Mouse (Mus musculus) midbrain, embryonic 14.5 days (tissue): Measurements from ENCODE around the gene Saa2. TPM values are rescaled to one million over a fixed set of nuclear protein-coding genes. Genes with fewer than 3 reads are reported as not detected.
A peak's percentile ranks its signal among the peaks of the same experiment; 100 is the strongest.

ENCODE experiments used
- ATAC-seq: fragments of 200-750 bp; cut with Nextera tagmentation; 2 replicates; pipeline ENCODE4 v1.8.0; 2017; ENCODE audit warnings: moderate number of reproducible peaks, moderate library complexity; ENCODE audit not compliant: low FRiP score, low TSS enrichment
- DNase-seq: peaks from one replicate; pipeline ENCODE4 v3.0.0-alpha.2; 2015
- H3K27ac ChIP-seq: fragments of 300-500 bp; sonication (generic); replicated peaks from 2 replicates; pipeline ENCODE4 v1.5.1; 2014; ENCODE audit warnings: mild to moderate bottlenecking, low read depth, low read length, moderate library complexity
- H3K27me3 ChIP-seq: fragments of 300-500 bp; sonication (generic); 2 replicates; pipeline ENCODE4 v1.6.1; 2014; ENCODE audit warnings: low read length, control low read depth, mixed read lengths; ENCODE audit not compliant: control insufficient read depth, insufficient read depth
- H3K36me3 ChIP-seq: fragments of 300-500 bp; sonication (generic); 2 replicates; pipeline ENCODE4 v1.6.1; 2014; ENCODE audit warnings: low read length, control low read depth; ENCODE audit not compliant: control insufficient read depth, insufficient read depth
- H3K4me1 ChIP-seq: fragments of 300-500 bp; sonication (generic); 2 replicates; pipeline ENCODE4 v1.6.1; 2014; ENCODE audit warnings: mild to moderate bottlenecking, antibody characterized with exemption, low read length, control low read depth; ENCODE audit not compliant: control insufficient read depth, insufficient read depth
- H3K4me2 ChIP-seq: fragments of 300-500 bp; sonication (generic); 2 replicates; pipeline ENCODE4 v1.6.1; 2014; ENCODE audit warnings: mild to moderate bottlenecking, low read length, moderate library complexity
- H3K4me3 ChIP-seq: fragments of 300-500 bp; sonication (generic); replicated peaks from 2 replicates; pipeline ENCODE4 v1.5.1; 2014; ENCODE audit warnings: low read depth, low read length
- H3K9ac ChIP-seq: fragments of 300-500 bp; sonication (generic); replicated peaks from 2 replicates; pipeline ENCODE4 v1.6.1; 2014; ENCODE audit warnings: mild to moderate bottlenecking, low read length, moderate library complexity
- H3K9me3 ChIP-seq: fragments of 300-500 bp; sonication (generic); 2 replicates; pipeline ENCODE4 v1.6.1; 2016; ENCODE audit warnings: low read length, control low read depth, mixed read lengths; ENCODE audit not compliant: control insufficient read depth
- WGBS: fragments of 180-500 bp; shearing (Covaris S2); extraction: QIAGEN DNeasy Blood & Tissue Kit; methylation state at CpG from one replicate; pipeline ENCODE4 v1.1.7; 2014; 5-methylcytosine and 5-hydroxymethylcytosine counted together
- polyA plus RNA-seq: library from polyadenylated mRNA; unstranded; fragments of >200 nt; fragmentation: Nextera tagmentation; extraction: Ambion mirVana; gene quantifications from 2 replicates; pipeline ENCODE4 v1.2.1, GENCODE M21; 2014

Saa2 gene
- polyA plus RNA-seq, 1 experiment from 2014 or later, result not detected

- Histone ChIP-seq H3K27ac (no peak overlapping the region), H3K36me3 (no peaks in the 10 kb centered on the region), H3K4me3 (no peak overlapping the region), H3K4me1 (no peaks in the 10 kb centered on the region), H3K9ac (no peak overlapping the region), H3K4me2 (no peak overlapping the region), H3K9me3 (no peaks in the 10 kb centered on the region), H3K27me3 (no peaks in the 10 kb centered on the region)
- ATAC-seq (no peak), DNase-seq (no peak)
- 87% methylated on average over 3 of the region's 3 CpGs for WGBS
Observed at GRCm38 (mm10) chr7:46745816-46746215, 5.8 kb upstream of the Saa2 start.

GRCm38 (mm10) chr7:46746381-46746780 lies 5.2 kb upstream of the Saa2 start:
- no peak for ATAC-seq
- WGBS, result 95% methylated on average over 7 of the region's 7 CpGs

GRCm38 (mm10) chr7:46748459-46748858 lies 3.1 kb upstream of the Saa2 start:
- Histone ChIP-seq H3K27me3 (no peaks in the 10 kb centered on the region), H3K9ac (no peak overlapping the region), H3K4me1 (no peaks in the 10 kb centered on the region), H3K27ac (no peak overlapping the region), H3K4me2 (no peak overlapping the region), H3K4me3 (no peak overlapping the region), H3K9me3 (no peaks in the 10 kb centered on the region), H3K36me3 (no peaks in the 10 kb centered on the region)
- ATAC-seq (no peak), DNase-seq (peak; percentile 8)
- WGBS, result 24% methylated on average over 3 of the region's 3 CpGs

More at GRCm38 (mm10) chr7:46746381-46746780, 5.2 kb upstream of the Saa2 start:
- Histone ChIP-seq H3K4me2 (no peak overlapping the region), H3K27me3 (no peaks in the 10 kb centered on the region), H3K9me3 (no peaks in the 10 kb centered on the region), H3K4me3 (no peak overlapping the region), H3K9ac (no peak overlapping the region), H3K36me3 (no peaks in the 10 kb centered on the region), H3K4me1 (no peaks in the 10 kb centered on the region), H3K27ac (no peak overlapping the region)
- DNase-seq, result no peak

- H3K4me3 ChIP-seq, result no peak overlapping the region
- H3K27me3 ChIP-seq, result no peaks in the 10 kb centered on the region
- no peak for DNase-seq
- H3K27ac ChIP-seq, result no peak overlapping the region
- H3K4me1 ChIP-seq, result no peaks in the 10 kb centered on the region
- no peak overlapping the region for H3K9ac ChIP-seq
- peaks cover 70% of the 10 kb centered on the region for H3K36me3 ChIP-seq
- no peaks in the 10 kb centered on the region for H3K9me3 ChIP-seq
- 77% methylated on average over 11 of the region's 11 CpGs for WGBS
- ATAC-seq, result no peak
- no peak overlapping the region for H3K4me2 ChIP-seq
Observed at GRCm38 (mm10) chr7:46761049-46761795, 9.6 kb downstream of the Saa2 start.

- Histone ChIP-seq H3K4me3 (no peak overlapping the region), H3K9me3 (no peaks in the 10 kb centered on the region), H3K27me3 (no peaks in the 10 kb centered on the region), H3K27ac (no peak overlapping the region), H3K4me1 (no peaks in the 10 kb centered on the region), H3K4me2 (no peak overlapping the region), H3K9ac (no peak overlapping the region), H3K36me3 (peaks cover 83% of the 10 kb centered on the region)
- no peak for ATAC-seq
- 96% methylated on average over 5 of the region's 5 CpGs for WGBS
- no peak for DNase-seq
Observed at GRCm38 (mm10) chr7:46762601-46763000, 11.0 kb downstream of the Saa2 start.

GRCm38 (mm10) chr7:46764672-46765071 lies 13.1 kb downstream of the Saa2 start:
- Histone ChIP-seq H3K4me2 (no peak overlapping the region), H3K4me3 (no peak overlapping the region), H3K27me3 (no peaks in the 10 kb centered on the region), H3K9ac (no peak overlapping the region), H3K36me3 (peaks cover 96% of the 10 kb centered on the region), H3K9me3 (no peaks in the 10 kb centered on the region), H3K4me1 (no peaks in the 10 kb centered on the region), H3K27ac (no peak overlapping the region)
- DNase-seq (peak; percentile 1), ATAC-seq (no peak)
- 53% methylated on average over 8 of the region's 8 CpGs for WGBS

- ATAC-seq (no peak), DNase-seq (no peak)
- Histone ChIP-seq H3K36me3 (peaks cover 91% of the 10 kb centered on the region), H3K9ac (no peak overlapping the region), H3K4me3 (no peak overlapping the region), H3K27me3 (no peaks in the 10 kb centered on the region), H3K9me3 (no peaks in the 10 kb centered on the region), H3K27ac (no peak overlapping the region), H3K4me2 (no peak overlapping the region), H3K4me1 (no peaks in the 10 kb centered on the region)
Observed at GRCm38 (mm10) chr7:46767371-46767770, 15.8 kb downstream of the Saa2 start.

GRCm38 (mm10) chr7:46768451-46768850 lies 16.9 kb downstream of the Saa2 start:
- H3K4me2 ChIP-seq, result no peak overlapping the region
- H3K27ac ChIP-seq, result no peak overlapping the region
- H3K4me3 ChIP-seq, result no peak overlapping the region
- WGBS, result 95% methylated on average over 7 of the region's 7 CpGs
- H3K4me1 ChIP-seq, result no peaks in the 10 kb centered on the region
- H3K9me3 ChIP-seq, result no peaks in the 10 kb centered on the region
- ATAC-seq (no peak), DNase-seq (no peak)
- no peaks in the 10 kb centered on the region for H3K27me3 ChIP-seq
- no peak overlapping the region for H3K9ac ChIP-seq
- peaks cover 91% of the 10 kb centered on the region for H3K36me3 ChIP-seq

- H3K27me3 ChIP-seq, result no peaks in the 10 kb centered on the region
- no peak overlapping the region for H3K27ac ChIP-seq
- peaks cover 92% of the 10 kb centered on the region for H3K36me3 ChIP-seq
- ATAC-seq (no peak), DNase-seq (peak; percentile 80)
- no peak overlapping the region for H3K9ac ChIP-seq
- 70% methylated on average over 4 of the region's 4 CpGs for WGBS
- H3K4me3 ChIP-seq, result no peak overlapping the region
- H3K4me2 ChIP-seq, result no peak overlapping the region
- no peaks in the 10 kb centered on the region for H3K4me1 ChIP-seq
- H3K9me3 ChIP-seq, result no peaks in the 10 kb centered on the region
Observed at GRCm38 (mm10) chr7:46770706-46771105, 19.1 kb downstream of the Saa2 start.
